Mouse (Mus musculus): ENCODE results near the gene Gm10128. TPM values are rescaled to one million over a fixed set of nuclear protein-coding genes. Genes with fewer than 3 reads are reported as not detected.
A peak's percentile ranks its signal among the peaks of the same experiment; 100 is the strongest.
"Not testable (repeated sequence)": the region's sequence is repeated elsewhere in the genome, so short reads cannot be mapped to it uniquely, and the experiment has no call there.

The Gm10128 gene
- polyA plus RNA-seq (2012; rRNA removed) (not detected in 2 replicates), polyA plus RNA-seq (2014; fragmentation: Nextera tagmentation; extraction: Ambion mirVana) (not detected in 2 replicates)

GRCm38 (mm10) chr14:7643872-7644271 is at the start of gene Gm10128:
TSS of gene Gm10128 (minus strand) at chr14:7643972.
- H3K4me1 ChIP-seq (ENCODE audit: control insufficient read depth, insufficient read depth, low read length); DNase-seq (ENCODE audit: low spot score); H3K9me3 ChIP-seq (ENCODE audit: control insufficient read depth, low read length); H3K4me3 ChIP-seq (replicated peaks; ENCODE audit: low read length); ATAC-seq (ENCODE audit: low FRiP score, low read depth); H3K36me3 ChIP-seq (ENCODE audit: control insufficient read depth, insufficient read depth, low read length); H3K27ac ChIP-seq (replicated peaks; ENCODE audit: low read depth, low read length); H3K4me2 ChIP-seq (replicated peaks; ENCODE audit: low read depth, low read length, severe bottlenecking); H3K27me3 ChIP-seq (ENCODE audit: control insufficient read depth, insufficient read depth, low read length); H3K9ac ChIP-seq (ENCODE audit: low read depth, low read length, severe bottlenecking): not testable (repeated sequence)
- WGBS, result no CpG with 5 or more reads among the region's 2 CpGs

GRCm38 (mm10) chr14:7681170-7681569 is 37.4 kb upstream of the Gm10128 start:
- H3K9me3 ChIP-seq (ENCODE audit: control insufficient read depth, low read length); H3K4me3 ChIP-seq (replicated peaks; ENCODE audit: low read length); H3K36me3 ChIP-seq (ENCODE audit: control insufficient read depth, insufficient read depth, low read length); H3K4me2 ChIP-seq (replicated peaks; ENCODE audit: low read depth, low read length, severe bottlenecking); DNase-seq (ENCODE audit: low spot score); H3K27ac ChIP-seq (replicated peaks; ENCODE audit: low read depth, low read length); ATAC-seq (ENCODE audit: low FRiP score, low read depth); H3K9ac ChIP-seq (ENCODE audit: low read depth, low read length, severe bottlenecking); H3K27me3 ChIP-seq (ENCODE audit: control insufficient read depth, insufficient read depth, low read length); H3K4me1 ChIP-seq (ENCODE audit: control insufficient read depth, insufficient read depth, low read length): not testable (repeated sequence)
- WGBS, result 72% methylated on average over 5 of the region's 5 CpGs

DNA sequence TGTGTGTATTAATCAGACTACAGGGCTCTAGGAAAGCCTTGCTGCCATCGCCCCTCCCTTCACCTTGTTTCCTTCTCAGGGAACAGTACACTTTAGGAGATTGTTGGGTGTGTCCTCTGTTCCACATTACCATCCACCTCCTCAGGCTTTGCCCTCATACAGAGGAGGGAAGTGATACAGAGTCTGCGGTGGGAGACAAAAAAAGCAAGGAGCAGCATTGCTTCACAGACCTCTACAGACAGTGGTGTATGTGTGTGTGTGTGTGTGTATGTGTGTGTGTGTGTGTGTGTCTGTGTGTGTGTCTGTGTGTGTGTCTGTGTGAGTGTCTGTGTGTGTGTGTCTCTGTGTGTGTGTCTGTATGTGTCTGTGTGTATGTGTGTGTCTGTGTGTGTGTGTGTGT is 18.7 kb upstream of the Gm10128 start:
- H3K27ac ChIP-seq (replicated peaks; ENCODE audit: low read depth, low read length); DNase-seq (ENCODE audit: low spot score); H3K4me1 ChIP-seq (ENCODE audit: control insufficient read depth, insufficient read depth, low read length); H3K9ac ChIP-seq (ENCODE audit: low read depth, low read length, severe bottlenecking); H3K4me3 ChIP-seq (replicated peaks; ENCODE audit: low read length); H3K4me2 ChIP-seq (replicated peaks; ENCODE audit: low read depth, low read length, severe bottlenecking); H3K36me3 ChIP-seq (ENCODE audit: control insufficient read depth, insufficient read depth, low read length); H3K27me3 ChIP-seq (ENCODE audit: control insufficient read depth, insufficient read depth, low read length); ATAC-seq (ENCODE audit: low FRiP score, low read depth); H3K9me3 ChIP-seq (ENCODE audit: control insufficient read depth, low read length): not testable (repeated sequence)
- 78% methylated on average over 2 of the region's 2 CpGs for WGBS

DNA sequence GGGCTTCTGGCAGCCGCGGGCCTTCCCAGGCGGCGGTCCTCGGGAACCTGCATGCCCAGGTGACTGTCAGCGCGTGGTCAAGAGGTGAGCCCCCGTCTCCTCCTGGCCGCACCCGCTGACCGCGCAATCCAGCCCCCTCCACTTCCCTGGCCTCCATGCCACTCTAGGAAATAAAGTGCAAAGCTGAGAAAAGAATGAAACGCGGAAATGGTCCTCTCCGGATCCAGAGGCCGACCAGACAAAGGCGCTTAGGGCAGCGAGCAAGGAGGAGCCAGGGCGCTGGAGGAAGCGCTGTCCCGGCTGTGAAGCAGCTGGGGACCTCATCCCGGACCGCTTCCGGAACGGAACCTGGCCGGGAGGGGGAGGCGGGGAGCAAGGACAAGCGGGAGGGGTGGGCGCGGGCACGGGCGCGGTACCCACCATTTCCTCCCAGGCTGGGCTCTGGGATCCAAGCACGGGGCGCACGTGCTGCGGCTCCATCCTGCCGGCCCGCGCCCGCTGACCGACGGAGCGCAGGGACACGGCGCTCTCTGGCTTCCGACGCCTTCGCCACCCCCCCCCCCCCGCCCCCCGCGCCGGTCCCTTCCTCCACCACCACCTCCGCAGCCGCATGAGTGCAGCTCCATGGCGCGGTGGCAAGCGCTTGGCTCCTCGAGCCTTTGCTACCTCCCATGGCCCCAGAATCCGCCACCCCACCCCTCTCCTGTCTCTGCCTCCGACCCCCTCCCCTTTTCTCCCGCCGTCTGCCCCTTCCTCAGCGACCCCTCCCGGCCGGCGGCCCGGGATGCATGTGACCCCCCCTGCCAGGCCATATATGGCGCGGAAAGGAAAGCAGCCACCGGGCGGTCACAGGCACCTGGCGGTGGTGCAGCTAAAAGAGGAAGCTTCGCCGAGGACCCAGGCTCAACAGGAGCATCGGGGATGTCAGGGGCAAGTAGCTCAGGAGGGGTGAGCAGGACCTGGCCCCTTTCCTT is 14.6 kb upstream of the Gm10128 start:
- not testable (repeated sequence) for DNase-seq (ENCODE audit: low spot score); H3K4me1 ChIP-seq (ENCODE audit: control insufficient read depth, insufficient read depth, low read length); ATAC-seq (ENCODE audit: low FRiP score, low read depth); H3K9me3 ChIP-seq (ENCODE audit: control insufficient read depth, low read length); H3K27ac ChIP-seq (replicated peaks; ENCODE audit: low read depth, low read length); H3K36me3 ChIP-seq (ENCODE audit: control insufficient read depth, insufficient read depth, low read length); H3K27me3 ChIP-seq (ENCODE audit: control insufficient read depth, insufficient read depth, low read length)
- H3K4me2 ChIP-seq (replicated peaks; ENCODE audit: low read depth, low read length, severe bottlenecking), result peak overlapping the region; percentile 52
- under 1% methylated on average over 31 of the region's 76 CpGs for WGBS
- H3K4me3 ChIP-seq (replicated peaks; ENCODE audit: low read length), result peak overlapping the region; percentile 30
- H3K9ac ChIP-seq (ENCODE audit: low read depth, low read length, severe bottlenecking), result 0 out of 2 replicates have a peak overlapping the region, but pooled peaks have one; percentile 31

- not testable (repeated sequence) for H3K27ac ChIP-seq (replicated peaks; ENCODE audit: low read depth, low read length); H3K9ac ChIP-seq (ENCODE audit: low read depth, low read length, severe bottlenecking); DNase-seq (ENCODE audit: low spot score); H3K4me3 ChIP-seq (replicated peaks; ENCODE audit: low read length); H3K4me1 ChIP-seq (ENCODE audit: control insufficient read depth, insufficient read depth, low read length); H3K9me3 ChIP-seq (ENCODE audit: control insufficient read depth, low read length); ATAC-seq (ENCODE audit: low FRiP score, low read depth); H3K27me3 ChIP-seq (ENCODE audit: control insufficient read depth, insufficient read depth, low read length); H3K4me2 ChIP-seq (replicated peaks; ENCODE audit: low read depth, low read length, severe bottlenecking); H3K36me3 ChIP-seq (ENCODE audit: control insufficient read depth, insufficient read depth, low read length)
- WGBS, result 0% methylated on average over 7 of the region's 10 CpGs
These were observed 13.7 kb upstream of the Gm10128 start for GRCm38 (mm10) chr14:7657456-7657855.

GRCm38 (mm10) chr14:7595492-7595891 is 48.3 kb downstream of the Gm10128 start, which contains the start of gene Gm10338:
TSS of gene Gm10338 (minus strand) at chr14:7595592.
- H3K27me3 ChIP-seq (ENCODE audit: control insufficient read depth, insufficient read depth, low read length); DNase-seq (ENCODE audit: low spot score); H3K27ac ChIP-seq (replicated peaks; ENCODE audit: low read depth, low read length); ATAC-seq (ENCODE audit: low FRiP score, low read depth); H3K4me1 ChIP-seq (ENCODE audit: control insufficient read depth, insufficient read depth, low read length); H3K9me3 ChIP-seq (ENCODE audit: control insufficient read depth, low read length); H3K9ac ChIP-seq (ENCODE audit: low read depth, low read length, severe bottlenecking); H3K4me2 ChIP-seq (replicated peaks; ENCODE audit: low read depth, low read length, severe bottlenecking); H3K36me3 ChIP-seq (ENCODE audit: control insufficient read depth, insufficient read depth, low read length); H3K4me3 ChIP-seq (replicated peaks; ENCODE audit: low read length): not testable (repeated sequence)
- WGBS, result no CpG with 5 or more reads among the region's 2 CpGs

Other genes starting within 250 kb of the Gm10128 start
- gene Gm3755, start 193.1 kb downstream of the Gm10128 start, polyA plus RNA-seq (2012; rRNA removed), result not detected in 2 replicates
- gene Gm3755, start 193.1 kb downstream of the Gm10128 start, polyA plus RNA-seq (2014; fragmentation: Nextera tagmentation; extraction: Ambion mirVana), result not detected in 2 replicates
- gene Gm3752, start 160.2 kb downstream of the Gm10128 start, polyA plus RNA-seq (2012; rRNA removed), result 0.86 and 1.4 TPM in 2 replicates
- 0.21 and 0.94 TPM in 2 replicates for gene Gm3752, start 160.2 kb downstream of the Gm10128 start, polyA plus RNA-seq (2014; fragmentation: Nextera tagmentation; extraction: Ambion mirVana)
- gene Gm3558, start 75.4 kb downstream of the Gm10128 start, polyA plus RNA-seq (2012; rRNA removed), result 0.60 and 0.78 TPM in 2 replicates
- 0.41 and 0.96 TPM in 2 replicates for gene Gm3558, start 75.4 kb downstream of the Gm10128 start, polyA plus RNA-seq (2014; fragmentation: Nextera tagmentation; extraction: Ambion mirVana)
- gene Gm10338, start 48.4 kb downstream of the Gm10128 start, polyA plus RNA-seq (2012; rRNA removed), result not detected in 2 replicates
- gene Gm10338, start 48.4 kb downstream of the Gm10128 start, polyA plus RNA-seq (2014; fragmentation: Nextera tagmentation; extraction: Ambion mirVana), result not detected in 2 replicates
- gene Gm26661, start 147.6 kb upstream of the Gm10128 start, polyA plus RNA-seq (2012; rRNA removed), result not detected in 2 replicates
- not detected in 2 replicates for gene Gm26661, start 147.6 kb upstream of the Gm10128 start, polyA plus RNA-seq (2014; fragmentation: Nextera tagmentation; extraction: Ambion mirVana)
- 58.7 and 65.2 TPM in 2 replicates for gene Flnb, start 174.0 kb upstream of the Gm10128 start, polyA plus RNA-seq (2012; rRNA removed)
- gene Flnb, start 174.0 kb upstream of the Gm10128 start, polyA plus RNA-seq (2014; fragmentation: Nextera tagmentation; extraction: Ambion mirVana), result 39.4 and 46.5 TPM in 2 replicates